Mouse (Mus musculus) thymus, adult 2 months (tissue): ENCODE results near the gene Pogk. TPM values are rescaled to one million over a fixed set of nuclear protein-coding genes. Genes with fewer than 3 reads are reported as not detected.

ENCODE experiments used
- DNase-seq: peaks from one replicate; pipeline ENCODE4 v3.0.0; 2021
- H3K27ac ChIP-seq: fragments of 200-500 bp; 2 replicates; pipeline ENCODE4 v1.5.1; 2012; ENCODE audit warnings: low read length, control low read depth; ENCODE audit not compliant: control insufficient read depth, insufficient read depth
- H3K27me3 ChIP-seq: fragments of 200-500 bp; 2 replicates; pipeline ENCODE4 v1.6.1; 2012; ENCODE audit warnings: mild to moderate bottlenecking, low read length, moderate library complexity, mixed read lengths; ENCODE audit not compliant: control insufficient read depth, insufficient read depth
- H3K36me3 ChIP-seq: fragments of 200-500 bp; 2 replicates; pipeline ENCODE4 v1.6.1; 2012; ENCODE audit warnings: mild to moderate bottlenecking, low read length, moderate library complexity; ENCODE audit not compliant: control insufficient read depth, insufficient read depth
- H3K4me1 ChIP-seq: fragments of 200-500 bp; replicated peaks from 2 replicates; pipeline ENCODE4 v1.6.1; 2012; ENCODE audit warnings: low read length; ENCODE audit not compliant: control insufficient read depth, insufficient read depth
- H3K4me3 ChIP-seq: fragments of 200-500 bp; 2 replicates; pipeline ENCODE4 v1.5.1; 2012; ENCODE audit warnings: mild to moderate bottlenecking, low read length, control low read depth, moderate library complexity; ENCODE audit not compliant: control insufficient read depth, insufficient read depth
- CTCF ChIP-seq: fragments of 200-500 bp; IDR thresholded peaks from 2 replicates; pipeline ENCODE4 v1.5.1; 2012; ENCODE audit warnings: mild to moderate bottlenecking, control low read depth, low read length, moderate library complexity, borderline replicate concordance; ENCODE audit not compliant: control insufficient read depth, poor library complexity, insufficient read depth; ENCODE audit errors: extremely low read depth
- POLR2A ChIP-seq: fragments of 200-500 bp; IDR thresholded peaks from 2 replicates; pipeline ENCODE4 v1.6.1; 2012; ENCODE audit warnings: mild to moderate bottlenecking, low read length, control low read depth, moderate library complexity; ENCODE audit not compliant: control insufficient read depth, poor library complexity, insufficient read depth; ENCODE audit errors: extremely low read depth
- WGBS: fragments of 180-500 bp; shearing (Covaris S2); methylation state at CpG from one replicate; pipeline ENCODE4 v1.1.7; 2018; 5-methylcytosine and 5-hydroxymethylcytosine counted together
- polyA plus RNA-seq: library from polyadenylated mRNA; depleted of rRNA; stranded (reverse); fragments of >200 nt; gene quantifications from 2 replicates; pipeline ENCODE4 v1.2.3, GENCODE M21; 2012

The Pogk gene
- polyA plus RNA-seq, 1 experiment, result 8.1 TPM

GRCm38 (mm10) chr1:166362659-166363058 lies 47.0 kb downstream of the Pogk start:
- H3K36me3 ChIP-seq, result no peaks in the 10 kb centered on the region
- no peak for DNase-seq
- 91% methylated on average over 3 of the region's 3 CpGs for WGBS
- no peaks in the 10 kb centered on the region for H3K4me1 ChIP-seq
- TF ChIP-seq CTCF (no peak), POLR2A (no peak)
- H3K27me3 ChIP-seq, result no peaks in the 10 kb centered on the region
- no peak overlapping the region for H3K27ac ChIP-seq
- H3K4me3 ChIP-seq, result no peak overlapping the region

GRCm38 (mm10) chr1:166361842-166362241 lies 47.8 kb downstream of the Pogk start:
- Histone ChIP-seq H3K36me3 (no peaks in the 10 kb centered on the region), H3K4me3 (no peak overlapping the region), H3K27ac (no peak overlapping the region), H3K4me1 (no peaks in the 10 kb centered on the region), H3K27me3 (no peaks in the 10 kb centered on the region)
- DNase-seq, result no peak
- TF ChIP-seq CTCF (no peak), POLR2A (no peak)
- WGBS, result 78% methylated on average over 3 of the region's 3 CpGs

GRCm38 (mm10) chr1:166360896-166361295 lies 48.8 kb downstream of the Pogk start:
- no peak overlapping the region for H3K27ac ChIP-seq
- no peak for DNase-seq
- no peak for TF ChIP-seq POLR2A
- TF ChIP-seq CTCF, result no peak

GRCm38 (mm10) chr1:166360157-166360855 lies 49.4 kb downstream of the Pogk start:
- WGBS, result 28% methylated on average over 14 of the region's 14 CpGs
- Histone ChIP-seq H3K27me3 (no peaks in the 10 kb centered on the region), H3K27ac (no peak overlapping the region), H3K4me1 (no peaks in the 10 kb centered on the region), H3K4me3 (no peak overlapping the region), H3K36me3 (no peaks in the 10 kb centered on the region)
- DNase-seq, result peak; percentile 86
- no peak for TF ChIP-seq POLR2A
- peak; percentile 92 for TF ChIP-seq CTCF

More at GRCm38 (mm10) chr1:166360896-166361295, 48.8 kb downstream of the Pogk start:
- WGBS, result 75% methylated on average over 5 of the region's 5 CpGs
- Histone ChIP-seq H3K4me3 (no peak overlapping the region), H3K4me1 (no peaks in the 10 kb centered on the region), H3K27me3 (no peaks in the 10 kb centered on the region), H3K36me3 (no peaks in the 10 kb centered on the region)

GRCm38 (mm10) chr1:166349751-166350150 lies 59.9 kb downstream of the Pogk start:
- 89% methylated on average over 11 of the region's 11 CpGs for WGBS
- Histone ChIP-seq H3K27ac (no peak overlapping the region), H3K27me3 (no peaks in the 10 kb centered on the region), H3K4me3 (no peak overlapping the region), H3K4me1 (no peaks in the 10 kb centered on the region), H3K36me3 (no peaks in the 10 kb centered on the region)
- no peak for DNase-seq
- TF ChIP-seq CTCF (no peak), POLR2A (no peak)

- H3K4me1 ChIP-seq, result no peaks in the 10 kb centered on the region
- H3K36me3 ChIP-seq, result no peaks in the 10 kb centered on the region
- DNase-seq, result no peak
- no peak overlapping the region for H3K27ac ChIP-seq
- WGBS, result 92% methylated on average over 3 of the region's 3 CpGs
- H3K4me3 ChIP-seq, result no peak overlapping the region
- TF ChIP-seq CTCF (no peak), POLR2A (no peak)
- H3K27me3 ChIP-seq, result no peaks in the 10 kb centered on the region
Measured at GRCm38 (mm10) chr1:166349341-166349740, 60.3 kb downstream of the Pogk start.

- no peaks in the 10 kb centered on the region for H3K27me3 ChIP-seq
- DNase-seq, result no peak
- TF ChIP-seq CTCF (no peak), POLR2A (no peak)
- no peaks in the 10 kb centered on the region for H3K4me1 ChIP-seq
- 90% methylated on average over 3 of the region's 3 CpGs for WGBS
- H3K36me3 ChIP-seq, result no peaks in the 10 kb centered on the region
- no peak overlapping the region for H3K27ac ChIP-seq
- no peak overlapping the region for H3K4me3 ChIP-seq
Measured at GRCm38 (mm10) chr1:166346906-166347305, 62.8 kb downstream of the Pogk start.
